Mouse (Mus musculus): ENCODE data around the gene Slc22a21. TPM values are rescaled to one million over a fixed set of nuclear protein-coding genes. Genes with fewer than 3 reads are reported as not detected.

Gene Slc22a21
- polyA plus RNA-seq, 1 experiment from 2014 or later: 6.0 TPM

DNA sequence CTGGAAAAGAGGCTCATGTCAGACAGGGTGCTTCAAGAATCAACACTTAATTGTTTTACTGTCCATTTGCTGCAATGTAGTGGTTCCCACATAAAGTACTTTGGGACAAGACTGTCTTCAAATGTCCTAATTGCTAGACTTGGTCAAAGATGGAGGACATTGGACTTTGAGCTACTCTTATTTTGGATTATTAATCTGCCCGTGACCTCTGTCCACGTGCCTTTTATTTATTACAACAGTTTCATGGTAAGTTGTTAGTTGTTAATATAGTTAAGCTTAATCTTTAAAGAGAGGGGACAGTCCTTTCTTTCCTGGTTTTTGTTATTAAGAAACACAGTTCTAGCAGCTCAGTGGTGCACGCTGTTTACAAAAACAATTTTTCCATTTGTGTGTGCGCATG lies 61.3 kb downstream of the Slc22a21 start:
- DNase-seq (ENCODE audit: low spot score) (no peak), ATAC-seq (replicated peaks; ENCODE audit: low FRiP score, low read depth) (no peak)
- TF ChIP-seq CTCF (IDR thresholded peaks at IDR 0.05; ENCODE audit: low read depth): no peak
- 95% methylated on average over 4 of the region's 4 CpGs for WGBS
- no peak overlapping the region for H3K4me2 ChIP-seq (ENCODE audit: low read length)
- no peak overlapping the region for H3K27ac ChIP-seq
- no peaks in the 10 kb centered on the region for H3K4me1 ChIP-seq (replicated peaks; ENCODE audit: insufficient read depth, low read length)
- no peaks in the 10 kb centered on the region for H3K9me3 ChIP-seq (replicated peaks; ENCODE audit: low read length)
- no peak overlapping the region for H3K9ac ChIP-seq (ENCODE audit: low read depth, low read length)
- H3K27me3 ChIP-seq (ENCODE audit: insufficient read depth, low read length): no peaks in the 10 kb centered on the region
- H3K4me3 ChIP-seq (replicated peaks; ENCODE audit: low read depth, low read length): no peak overlapping the region
- no peaks in the 10 kb centered on the region for H3K36me3 ChIP-seq (ENCODE audit: insufficient read depth, low read length)

DNA sequence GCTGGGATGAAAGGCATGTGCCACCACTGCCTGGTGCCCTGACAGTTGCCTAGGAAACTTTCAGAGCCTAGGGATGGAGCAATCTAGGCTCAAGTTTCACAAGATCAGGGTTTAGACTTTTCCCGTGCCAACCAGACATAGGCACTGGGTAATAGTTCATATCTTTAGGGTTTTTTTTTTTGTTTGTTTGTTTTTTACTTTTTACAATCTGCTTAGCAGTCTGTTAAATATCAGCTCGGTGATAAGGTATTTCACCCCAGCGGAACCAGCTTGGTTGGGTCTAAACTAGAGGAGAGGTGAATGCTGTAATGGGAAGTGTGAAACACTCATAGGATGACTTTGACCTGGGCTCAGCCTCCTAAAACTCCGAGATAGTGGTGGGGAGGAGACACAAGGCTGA lies 69.1 kb downstream of the Slc22a21 start:
- no peaks in the 10 kb centered on the region for H3K27me3 ChIP-seq (ENCODE audit: insufficient read depth, low read length)
- H3K27ac ChIP-seq: no peak overlapping the region
- WGBS: 62% methylated on average over 4 of the region's 4 CpGs
- no peaks in the 10 kb centered on the region for H3K4me1 ChIP-seq (replicated peaks; ENCODE audit: insufficient read depth, low read length)
- no peaks in the 10 kb centered on the region for H3K36me3 ChIP-seq (ENCODE audit: insufficient read depth, low read length)
- H3K9ac ChIP-seq (ENCODE audit: low read depth, low read length): no peak overlapping the region
- ATAC-seq (replicated peaks; ENCODE audit: low FRiP score, low read depth): no peak
- no peak for DNase-seq (ENCODE audit: low spot score)
- H3K4me2 ChIP-seq (ENCODE audit: low read length): no peak overlapping the region
- TF ChIP-seq CTCF (IDR thresholded peaks at IDR 0.05; ENCODE audit: low read depth): no peak
- no peak overlapping the region for H3K4me3 ChIP-seq (replicated peaks; ENCODE audit: low read depth, low read length)
- no peaks in the 10 kb centered on the region for H3K9me3 ChIP-seq (replicated peaks; ENCODE audit: low read length)

DNA sequence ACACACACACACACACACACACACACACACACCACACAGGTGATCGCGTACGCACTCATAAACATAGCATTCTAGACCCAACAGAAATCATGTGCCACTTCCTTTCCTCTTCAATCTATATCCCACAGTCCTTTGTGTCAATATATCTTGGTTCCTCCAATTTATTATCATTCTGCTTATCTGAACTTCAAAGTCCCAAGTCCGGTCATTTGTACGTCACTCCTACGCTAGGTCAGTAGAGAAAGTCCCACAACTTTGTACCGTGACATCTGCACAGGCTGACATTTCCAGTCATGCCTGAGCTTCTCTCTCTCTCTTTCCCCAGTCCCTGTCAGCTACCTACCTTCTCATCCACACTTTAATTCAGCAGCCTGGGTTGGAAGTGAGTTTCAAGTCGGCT lies 71.4 kb downstream of the Slc22a21 start:
- Histone ChIP-seq H3K27me3 (ENCODE audit: insufficient read depth, low read length) (no peaks in the 10 kb centered on the region), H3K4me2 (ENCODE audit: low read length) (no peak overlapping the region), H3K27ac (no peak overlapping the region), H3K36me3 (ENCODE audit: insufficient read depth, low read length) (no peaks in the 10 kb centered on the region), H3K4me1 (replicated peaks; ENCODE audit: insufficient read depth, low read length) (peaks cover 6% of the 10 kb centered on the region; the same call in 1 of the 2 replicates), H3K9me3 (replicated peaks; ENCODE audit: low read length) (no peaks in the 10 kb centered on the region), H3K9ac (ENCODE audit: low read depth, low read length) (no peak overlapping the region), H3K4me3 (replicated peaks; ENCODE audit: low read depth, low read length) (no peak overlapping the region)
- ATAC-seq (replicated peaks; ENCODE audit: low FRiP score, low read depth) (no peak), DNase-seq (ENCODE audit: low spot score) (no peak)
- no peak for TF ChIP-seq CTCF (IDR thresholded peaks at IDR 0.05; ENCODE audit: low read depth)
- WGBS: 76% methylated on average over 8 of the region's 8 CpGs

DNA sequence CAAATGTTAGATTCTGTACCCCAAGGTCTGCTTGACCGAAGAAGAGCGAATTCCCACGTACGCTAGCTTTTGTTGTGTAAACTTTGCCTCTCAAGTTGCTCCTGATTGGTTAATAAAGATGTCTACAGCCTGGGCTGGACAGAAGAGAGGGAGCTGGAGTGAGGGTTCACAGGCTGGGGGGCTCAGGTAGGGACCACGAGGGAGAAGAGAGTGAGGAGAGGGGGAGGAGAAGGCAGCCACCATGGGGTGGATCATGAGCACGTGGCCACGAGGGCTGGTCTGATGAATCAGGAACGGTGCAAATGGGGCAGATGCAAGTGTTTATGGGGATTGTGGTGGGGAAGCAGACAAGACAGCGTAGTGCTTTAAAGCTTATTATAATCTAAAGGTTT lies 75.6 kb downstream of the Slc22a21 start:
- no peak for DNase-seq (ENCODE audit: low spot score)
- Histone ChIP-seq H3K9me3 (replicated peaks; ENCODE audit: low read length) (no peaks in the 10 kb centered on the region), H3K36me3 (ENCODE audit: insufficient read depth, low read length) (no peaks in the 10 kb centered on the region), H3K9ac (ENCODE audit: low read depth, low read length) (no peak overlapping the region), H3K4me2 (ENCODE audit: low read length) (0 out of 2 replicates have a peak overlapping the region, but pooled peaks have one; percentile 10), H3K4me3 (replicated peaks; ENCODE audit: low read depth, low read length) (no peak overlapping the region), H3K27ac (peak overlapping the region; percentile 77), H3K4me1 (replicated peaks; ENCODE audit: insufficient read depth, low read length) (peaks cover 10% of the 10 kb centered on the region; the same call in 1 of the 2 replicates), H3K27me3 (ENCODE audit: insufficient read depth, low read length) (no peaks in the 10 kb centered on the region)
- WGBS: 47% methylated on average over 9 of the region's 9 CpGs
- TF ChIP-seq CTCF (IDR thresholded peaks at IDR 0.05; ENCODE audit: low read depth): no peak
- peak; percentile 18; the same call in 1 of the 2 replicates for ATAC-seq (replicated peaks; ENCODE audit: low FRiP score, low read depth)

DNA sequence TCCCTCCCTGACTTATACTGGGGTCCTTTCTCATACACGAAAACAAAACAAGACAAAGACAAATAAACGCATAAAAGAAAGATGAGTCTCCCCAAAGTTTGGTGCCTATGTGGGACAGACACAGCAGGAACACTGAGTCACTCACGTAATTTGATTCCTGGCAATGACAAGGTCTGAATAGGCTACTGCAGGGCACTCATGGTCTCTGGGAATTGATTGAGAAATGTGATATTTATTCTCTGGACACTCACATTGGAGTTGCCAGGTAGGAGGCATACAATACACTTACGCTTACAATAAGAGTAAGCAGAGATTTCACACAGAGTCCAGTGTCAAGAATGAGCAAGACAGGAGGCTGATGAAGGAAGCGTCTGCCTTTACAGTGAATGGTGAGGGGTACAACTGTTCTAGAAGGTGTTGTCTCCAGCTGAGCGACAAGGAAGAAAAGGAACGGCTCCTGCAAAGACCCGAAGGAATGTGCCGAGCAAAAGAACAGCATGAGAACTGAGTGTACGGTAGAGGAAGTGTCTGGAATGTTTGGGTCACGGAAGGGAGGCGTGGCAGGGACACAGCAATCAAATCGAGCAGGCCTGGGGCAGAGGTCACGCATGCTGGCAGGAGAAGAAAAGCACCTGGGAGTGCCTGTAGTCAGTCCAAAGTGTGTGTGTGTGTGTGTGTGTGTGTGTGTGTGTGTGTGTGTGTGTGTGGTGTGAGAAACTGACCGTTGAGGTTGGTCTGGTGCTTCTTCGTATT lies 76.2 kb downstream of the Slc22a21 start:
- peaks cover 10% of the 10 kb centered on the region; the same call in 1 of the 2 replicates for H3K4me1 ChIP-seq (replicated peaks; ENCODE audit: insufficient read depth, low read length)
- H3K4me2 ChIP-seq (ENCODE audit: low read length): 0 out of 2 replicates have a peak overlapping the region, but pooled peaks have one; percentile 10
- TF ChIP-seq CTCF (IDR thresholded peaks at IDR 0.05; ENCODE audit: low read depth): no peak
- H3K27me3 ChIP-seq (ENCODE audit: insufficient read depth, low read length): no peaks in the 10 kb centered on the region
- no peaks in the 10 kb centered on the region for H3K9me3 ChIP-seq (replicated peaks; ENCODE audit: low read length)
- no peak overlapping the region for H3K4me3 ChIP-seq (replicated peaks; ENCODE audit: low read depth, low read length)
- ATAC-seq (replicated peaks; ENCODE audit: low FRiP score, low read depth): peak; percentile 92
- peak; percentile 94 for DNase-seq (ENCODE audit: low spot score)
- WGBS: 15% methylated on average over 16 of the region's 16 CpGs
- no peaks in the 10 kb centered on the region for H3K36me3 ChIP-seq (ENCODE audit: insufficient read depth, low read length)
- H3K9ac ChIP-seq (ENCODE audit: low read depth, low read length): no peak overlapping the region
- H3K27ac ChIP-seq: peak overlapping the region; percentile 77

DNA sequence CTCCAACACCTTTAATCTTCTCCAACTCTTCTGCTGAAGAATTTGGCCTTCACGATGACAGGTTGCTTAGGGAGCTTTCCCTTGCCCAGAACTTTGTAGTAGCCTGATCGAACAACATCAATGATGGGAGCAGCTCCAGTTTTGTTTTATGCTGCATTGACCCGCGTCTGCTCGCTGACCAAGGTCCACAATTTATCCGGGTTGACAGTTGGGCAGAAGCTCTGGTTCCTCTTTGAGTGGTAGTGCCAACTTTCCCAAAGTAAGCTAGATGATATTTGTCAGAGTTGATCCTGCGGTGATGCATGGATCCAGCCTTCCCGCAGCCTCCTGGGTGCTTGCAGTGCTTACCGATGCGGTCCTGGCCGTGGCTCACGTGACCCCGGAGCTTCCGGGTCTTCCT lies 77.4 kb downstream of the Slc22a21 start:
- Histone ChIP-seq H3K4me1 (replicated peaks; ENCODE audit: insufficient read depth, low read length) (peaks cover 10% of the 10 kb centered on the region; the same call in 1 of the 2 replicates), H3K36me3 (ENCODE audit: insufficient read depth, low read length) (no peaks in the 10 kb centered on the region)
- ATAC-seq (replicated peaks; ENCODE audit: low FRiP score, low read depth): no peak

More for the DNA sequence above, 77.4 kb downstream of the Slc22a21 start:
- 74% methylated on average over 14 of the region's 14 CpGs for WGBS
- Histone ChIP-seq H3K4me2 (ENCODE audit: low read length) (no peak overlapping the region), H3K27ac (no peak overlapping the region), H3K27me3 (ENCODE audit: insufficient read depth, low read length) (no peaks in the 10 kb centered on the region), H3K4me3 (replicated peaks; ENCODE audit: low read depth, low read length) (no peak overlapping the region), H3K9ac (ENCODE audit: low read depth, low read length) (no peak overlapping the region), H3K9me3 (replicated peaks; ENCODE audit: low read length) (no peaks in the 10 kb centered on the region)
- no peak for DNase-seq (ENCODE audit: low spot score)
- TF ChIP-seq CTCF (IDR thresholded peaks at IDR 0.05; ENCODE audit: low read depth): no peak

Data from kidney, postnatal 0 days (tissue).